Mouse (Mus musculus): ENCODE results near the gene Tufm.

GRCm38 (mm10) chr7:126497966-126498365, 10.8 kb downstream of the Tufm start:
- no peak for TF ChIP-seq POLR2A (IDR thresholded peaks at IDR 0.05; ENCODE audit: low read depth, low read length)
- no peak for TF ChIP-seq CTCF (IDR thresholded peaks at IDR 0.05; ENCODE audit: extremely low read depth, insufficient read length, insufficient replicate concordance, low read depth, low read length)

Measured in small intestine, adult 2 months (tissue).